Mouse (Mus musculus): ENCODE data around the gene Usp6nl. TPM values are rescaled to one million over a fixed set of nuclear protein-coding genes. Genes with fewer than 3 reads are reported as not detected.

Gene Usp6nl
- polyA plus RNA-seq, 1 experiment from 2014 or later: 12.2 TPM

GRCm38 (mm10) chr2:6395851-6396625 is 73.6 kb downstream of the Usp6nl start:
- ATAC-seq (ENCODE audit: insufficient read depth, low FRiP score, low TSS enrichment): no peak
- no peak overlapping the region for H3K4me3 ChIP-seq (ENCODE audit: low read depth, low read length)
- DNase-seq (ENCODE audit: low spot score): no peak
- H3K27me3 ChIP-seq (ENCODE audit: control insufficient read depth, insufficient read depth, low read length): no peaks in the 10 kb centered on the region
- H3K36me3 ChIP-seq (ENCODE audit: control insufficient read depth, insufficient read depth, low read length): no peaks in the 10 kb centered on the region
- H3K27ac ChIP-seq (ENCODE audit: low read depth, low read length): no peak overlapping the region
- H3K4me1 ChIP-seq (ENCODE audit: control insufficient read depth, insufficient read depth, low read length): no peaks in the 10 kb centered on the region
- WGBS: 87% methylated on average over 7 of the region's 7 CpGs
- H3K9ac ChIP-seq (ENCODE audit: low read length): no peak overlapping the region
- H3K9me3 ChIP-seq (ENCODE audit: control insufficient read depth, low read length): no peaks in the 10 kb centered on the region
- H3K4me2 ChIP-seq (ENCODE audit: low read depth): no peak overlapping the region

GRCm38 (mm10) chr2:6396626-6397146 is 74.2 kb downstream of the Usp6nl start:
- Histone ChIP-seq H3K9ac (ENCODE audit: low read length) (no peak overlapping the region), H3K9me3 (ENCODE audit: control insufficient read depth, low read length) (no peaks in the 10 kb centered on the region), H3K27me3 (ENCODE audit: control insufficient read depth, insufficient read depth, low read length) (no peaks in the 10 kb centered on the region), H3K27ac (ENCODE audit: low read depth, low read length) (no peak overlapping the region), H3K36me3 (ENCODE audit: control insufficient read depth, insufficient read depth, low read length) (no peaks in the 10 kb centered on the region), H3K4me2 (ENCODE audit: low read depth) (no peak overlapping the region), H3K4me1 (ENCODE audit: control insufficient read depth, insufficient read depth, low read length) (no peaks in the 10 kb centered on the region), H3K4me3 (ENCODE audit: low read depth, low read length) (no peak overlapping the region)
- WGBS: 87% methylated on average over 1 of the region's 1 CpGs
- no peak for ATAC-seq (ENCODE audit: insufficient read depth, low FRiP score, low TSS enrichment)
- no peak for DNase-seq (ENCODE audit: low spot score)

GRCm38 (mm10) chr2:6397166-6397565 is 74.7 kb downstream of the Usp6nl start:
- Histone ChIP-seq H3K4me3 (ENCODE audit: low read depth, low read length) (no peak overlapping the region), H3K9me3 (ENCODE audit: control insufficient read depth, low read length) (no peaks in the 10 kb centered on the region), H3K27me3 (ENCODE audit: control insufficient read depth, insufficient read depth, low read length) (no peaks in the 10 kb centered on the region), H3K4me2 (ENCODE audit: low read depth) (no peak overlapping the region), H3K27ac (ENCODE audit: low read depth, low read length) (no peak overlapping the region), H3K36me3 (ENCODE audit: control insufficient read depth, insufficient read depth, low read length) (no peaks in the 10 kb centered on the region), H3K9ac (ENCODE audit: low read length) (no peak overlapping the region), H3K4me1 (ENCODE audit: control insufficient read depth, insufficient read depth, low read length) (no peaks in the 10 kb centered on the region)
- no peak for DNase-seq (ENCODE audit: low spot score)
- WGBS: 63% methylated on average over 3 of the region's 3 CpGs
- no peak for ATAC-seq (ENCODE audit: insufficient read depth, low FRiP score, low TSS enrichment)

DNA sequence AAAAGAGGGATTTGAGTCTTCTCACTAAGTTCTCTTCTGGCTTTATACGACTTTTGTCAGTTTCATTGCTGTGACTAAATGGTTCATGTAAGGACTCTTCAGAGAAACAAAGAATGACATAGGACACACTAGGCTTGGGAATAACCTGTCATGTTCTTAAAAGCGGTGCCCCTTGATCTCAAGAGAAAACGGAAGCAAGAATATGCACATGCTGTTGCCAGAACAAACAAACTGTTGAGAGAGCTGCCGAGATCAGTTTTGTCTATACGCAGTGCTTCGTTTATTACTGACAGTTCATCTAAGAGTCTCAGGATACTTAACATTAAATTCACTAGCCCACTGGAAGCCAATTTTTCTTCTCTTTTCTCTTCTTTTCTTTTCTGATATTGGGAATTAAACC is 76.4 kb downstream of the Usp6nl start:
- Histone ChIP-seq H3K4me2 (ENCODE audit: low read depth) (no peak overlapping the region), H3K36me3 (ENCODE audit: control insufficient read depth, insufficient read depth, low read length) (no peaks in the 10 kb centered on the region), H3K4me1 (ENCODE audit: control insufficient read depth, insufficient read depth, low read length) (peaks cover 4% of the 10 kb centered on the region; the same call in 1 of the 2 replicates), H3K9ac (ENCODE audit: low read length) (no peak overlapping the region), H3K27ac (ENCODE audit: low read depth, low read length) (no peak overlapping the region), H3K4me3 (ENCODE audit: low read depth, low read length) (no peak overlapping the region), H3K9me3 (ENCODE audit: control insufficient read depth, low read length) (no peaks in the 10 kb centered on the region), H3K27me3 (ENCODE audit: control insufficient read depth, insufficient read depth, low read length) (no peaks in the 10 kb centered on the region)
- ATAC-seq (ENCODE audit: insufficient read depth, low FRiP score, low TSS enrichment): no peak
- DNase-seq (ENCODE audit: low spot score): no peak
- 86% methylated on average over 6 of the region's 6 CpGs for WGBS

DNA sequence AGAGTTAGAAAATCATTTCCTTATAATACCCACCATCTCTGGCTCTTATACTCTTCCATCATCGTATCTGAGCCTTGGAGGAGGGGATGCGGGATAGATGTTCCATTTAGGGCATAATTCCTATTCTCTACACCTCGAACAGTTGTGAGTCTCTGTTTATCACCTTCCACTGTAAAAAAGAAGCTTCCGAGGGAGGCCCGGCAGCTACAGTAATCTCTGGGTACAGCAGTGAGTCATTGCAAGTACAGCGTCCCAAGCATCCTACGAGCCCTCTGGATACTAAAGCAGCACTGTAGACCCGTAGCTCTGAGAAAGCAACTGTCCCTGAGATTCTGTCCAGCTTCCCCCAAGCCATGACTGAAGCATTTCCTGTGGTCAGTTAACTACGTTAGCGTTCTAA is 78.6 kb downstream of the Usp6nl start:
- DNase-seq (ENCODE audit: low spot score): no peak
- Histone ChIP-seq H3K36me3 (ENCODE audit: control insufficient read depth, insufficient read depth, low read length) (no peaks in the 10 kb centered on the region), H3K9me3 (ENCODE audit: control insufficient read depth, low read length) (no peaks in the 10 kb centered on the region), H3K4me2 (ENCODE audit: low read depth) (no peak overlapping the region), H3K27me3 (ENCODE audit: control insufficient read depth, insufficient read depth, low read length) (no peaks in the 10 kb centered on the region), H3K4me3 (ENCODE audit: low read depth, low read length) (no peak overlapping the region), H3K9ac (ENCODE audit: low read length) (no peak overlapping the region), H3K27ac (ENCODE audit: low read depth, low read length) (no peak overlapping the region), H3K4me1 (ENCODE audit: control insufficient read depth, insufficient read depth, low read length) (peaks cover 9% of the 10 kb centered on the region; the same call in 1 of the 2 replicates)
- WGBS: 91% methylated on average over 10 of the region's 10 CpGs
- ATAC-seq (ENCODE audit: insufficient read depth, low FRiP score, low TSS enrichment): no peak

- H3K4me2 ChIP-seq (ENCODE audit: low read depth): no peak overlapping the region
- ATAC-seq (ENCODE audit: insufficient read depth, low FRiP score, low TSS enrichment) (peak; percentile 71), DNase-seq (ENCODE audit: low spot score) (peak; percentile 79)
- no peaks in the 10 kb centered on the region for H3K9me3 ChIP-seq (ENCODE audit: control insufficient read depth, low read length)
- H3K27ac ChIP-seq (ENCODE audit: low read depth, low read length): peak overlapping the region; percentile 36; the same call in 1 of the 2 replicates
- H3K4me3 ChIP-seq (ENCODE audit: low read depth, low read length): no peak overlapping the region
- 6% methylated on average over 11 of the region's 11 CpGs for WGBS
- peaks cover 9% of the 10 kb centered on the region; the same call in 1 of the 2 replicates for H3K4me1 ChIP-seq (ENCODE audit: control insufficient read depth, insufficient read depth, low read length)
- H3K27me3 ChIP-seq (ENCODE audit: control insufficient read depth, insufficient read depth, low read length): no peaks in the 10 kb centered on the region
- H3K36me3 ChIP-seq (ENCODE audit: control insufficient read depth, insufficient read depth, low read length): no peaks in the 10 kb centered on the region
- no peak overlapping the region for H3K9ac ChIP-seq (ENCODE audit: low read length)
Measured at GRCm38 (mm10) chr2:6403375-6403774, 80.9 kb downstream of the Usp6nl start.

DNA sequence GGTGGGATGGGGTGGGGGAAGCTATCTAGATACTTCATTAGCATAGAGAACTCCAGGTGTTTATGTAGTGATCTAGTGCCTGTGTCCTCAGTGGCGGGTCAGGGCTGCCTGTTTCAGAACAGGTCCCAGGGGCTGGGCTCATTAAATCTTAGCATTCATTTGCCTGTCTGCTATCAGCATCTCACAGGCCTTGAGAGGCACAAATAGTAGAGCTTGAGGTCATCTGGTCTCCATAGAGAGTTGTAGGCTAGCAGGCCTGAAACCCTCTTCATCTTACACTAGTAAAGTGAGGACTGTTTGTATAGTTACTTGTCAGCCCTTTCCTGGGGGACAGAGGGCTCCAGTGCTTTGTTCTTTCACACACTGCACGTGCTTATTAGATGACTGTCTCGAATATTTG is 81.5 kb downstream of the Usp6nl start:
- DNase-seq (ENCODE audit: low spot score): no peak
- no peak for ATAC-seq (ENCODE audit: insufficient read depth, low FRiP score, low TSS enrichment)
- Histone ChIP-seq H3K4me2 (ENCODE audit: low read depth) (no peak overlapping the region), H3K27me3 (ENCODE audit: control insufficient read depth, insufficient read depth, low read length) (no peaks in the 10 kb centered on the region), H3K9me3 (ENCODE audit: control insufficient read depth, low read length) (no peaks in the 10 kb centered on the region), H3K4me3 (ENCODE audit: low read depth, low read length) (no peak overlapping the region), H3K36me3 (ENCODE audit: control insufficient read depth, insufficient read depth, low read length) (no peaks in the 10 kb centered on the region), H3K27ac (ENCODE audit: low read depth, low read length) (no peak overlapping the region), H3K4me1 (ENCODE audit: control insufficient read depth, insufficient read depth, low read length) (peaks cover 9% of the 10 kb centered on the region; the same call in 1 of the 2 replicates), H3K9ac (ENCODE audit: low read length) (no peak overlapping the region)
- 50% methylated on average over 3 of the region's 3 CpGs for WGBS

DNA sequence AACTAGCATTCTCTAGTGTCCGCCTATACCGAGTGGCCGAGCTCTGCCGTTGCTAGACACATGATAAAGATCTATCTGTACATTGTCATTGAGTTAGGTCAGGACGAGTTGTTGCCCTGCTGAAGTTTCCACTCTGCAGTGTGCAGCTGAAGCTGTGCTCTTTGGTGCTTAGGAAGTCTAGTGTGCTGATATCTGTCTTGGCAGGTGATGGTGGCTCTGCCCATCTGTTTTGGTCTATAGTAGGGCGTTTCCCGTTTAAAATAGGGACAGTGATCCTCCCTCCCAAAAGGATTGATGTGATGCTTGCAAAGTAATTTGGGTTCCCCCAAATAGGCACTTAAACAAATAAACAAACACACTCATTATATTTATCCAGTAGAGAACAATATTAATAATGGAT is 82.2 kb downstream of the Usp6nl start:
- H3K4me2 ChIP-seq (ENCODE audit: low read depth): no peak overlapping the region
- no peaks in the 10 kb centered on the region for H3K9me3 ChIP-seq (ENCODE audit: control insufficient read depth, low read length)
- 72% methylated on average over 7 of the region's 7 CpGs for WGBS
- H3K36me3 ChIP-seq (ENCODE audit: control insufficient read depth, insufficient read depth, low read length): no peaks in the 10 kb centered on the region
- no peak overlapping the region for H3K27ac ChIP-seq (ENCODE audit: low read depth, low read length)
- no peak overlapping the region for H3K4me3 ChIP-seq (ENCODE audit: low read depth, low read length)
- DNase-seq (ENCODE audit: low spot score) (no peak), ATAC-seq (ENCODE audit: insufficient read depth, low FRiP score, low TSS enrichment) (no peak)
- no peaks in the 10 kb centered on the region for H3K27me3 ChIP-seq (ENCODE audit: control insufficient read depth, insufficient read depth, low read length)
- peaks cover 9% of the 10 kb centered on the region; the same call in 1 of the 2 replicates for H3K4me1 ChIP-seq (ENCODE audit: control insufficient read depth, insufficient read depth, low read length)
- no peak overlapping the region for H3K9ac ChIP-seq (ENCODE audit: low read length)

All from neural tube, embryonic 11.5 days (tissue).